Mouse (Mus musculus) G1E (cell line): ENCODE measurements at regions not wholly inside any gene's neighbourhood (a gene's known extent, or its start where the extent isn't known, plus 50 kb on each side); places are given as distances from the start of the nearest gene placed in this dataset.

Experiments
- ATAC-seq: 2 replicates; pipeline ENCODE4 v1.8.0; 2016; ENCODE audit warnings: mild to moderate bottlenecking; ENCODE audit not compliant: insufficient number of reproducible peaks, poor library complexity, low FRiP score, severe bottlenecking; ENCODE audit errors: extremely low read depth
- DNase-seq: peaks from one replicate; pipeline ENCODE4 v3.0.0; 2012; ENCODE audit warnings: low spot score
- H3K27me3 ChIP-seq: 2 replicates; pipeline ENCODE4 v1.6.1; 2012; ENCODE audit warnings: mild to moderate bottlenecking, low read length, inconsistent platforms; ENCODE audit not compliant: insufficient read depth
- H3K36me3 ChIP-seq: replicated peaks from 2 replicates; pipeline ENCODE3; 2012; ENCODE audit warnings: mild to moderate bottlenecking, inconsistent platforms
- H3K4me1 ChIP-seq: 2 replicates; pipeline ENCODE4 v1.6.1; 2012; ENCODE audit warnings: low read depth, low read length, inconsistent platforms, mixed read lengths; ENCODE audit not compliant: insufficient read depth
- H3K4me3 ChIP-seq: 2 replicates; pipeline ENCODE4 v1.5.1; 2012; ENCODE audit warnings: low read depth, mild to moderate bottlenecking, inconsistent platforms, low read length, moderate library complexity, mixed read lengths
- H3K9me3 ChIP-seq: replicated peaks from 2 replicates; pipeline ENCODE4 v1.6.1; 2012; ENCODE audit warnings: inconsistent platforms
- CTCF ChIP-seq: IDR thresholded peaks from 2 replicates; pipeline ENCODE4 v1.5.1; 2012; ENCODE audit warnings: low read depth, low read length, inconsistent platforms, mixed read lengths
- GATA1 ChIP-seq: IDR thresholded peaks from 2 replicates; pipeline ENCODE4 v1.6.1; 2012; ENCODE audit warnings: borderline replicate concordance, low read length, inconsistent platforms, mixed read lengths
- GATA2 ChIP-seq: IDR thresholded peaks from 2 replicates; pipeline ENCODE4 v1.6.1; 2012; ENCODE audit warnings: low read depth, low read length, inconsistent platforms, borderline replicate concordance
- POLR2AphosphoS5 ChIP-seq: IDR thresholded peaks from 2 replicates; pipeline ENCODE4 v1.6.1; 2012; ENCODE audit warnings: low read depth, low read length, inconsistent platforms; ENCODE audit not compliant: insufficient replicate concordance
- TAL1 ChIP-seq: conservative IDR thresholded peaks from 2 replicates; pipeline ENCODE4 v1.6.1; 2012; ENCODE audit warnings: low read depth, low read length, inconsistent platforms, mixed read lengths

GRCm38 (mm10) chr9:79287849-79288248, 430.8 kb downstream of the Col12a1 start:
- TF ChIP-seq GATA1 = no peak
- no peak for TF ChIP-seq POLR2AphosphoS5
- no peak for TF ChIP-seq CTCF
- Histone ChIP-seq H3K4me1 (no peaks in the 10 kb centered on the region), H3K9me3 (no peaks in the 10 kb centered on the region), H3K27me3 (no peaks in the 10 kb centered on the region), H3K4me3 (no peak overlapping the region), H3K36me3 (no peaks in the 10 kb centered on the region)
- ATAC-seq (no peak), DNase-seq (no peak)

- DNase-seq = no peak
- Histone ChIP-seq H3K27me3 (no peaks in the 10 kb centered on the region), H3K4me3 (no peak overlapping the region), H3K4me1 (no peaks in the 10 kb centered on the region), H3K36me3 (no peaks in the 10 kb centered on the region), H3K9me3 (no peaks in the 10 kb centered on the region)
- TF ChIP-seq POLR2AphosphoS5 (no peak), GATA2 (no peak), TAL1 (no peak), CTCF (no peak), GATA1 (no peak)
- ATAC-seq = no peak
These were observed 423.3 kb downstream of the Col12a1 start for GRCm38 (mm10) chr9:79295306-79295705.

GRCm38 (mm10) chr9:79301580-79301979, 417.1 kb downstream of the Col12a1 start:
- no peaks in the 10 kb centered on the region for H3K9me3 ChIP-seq
- TF ChIP-seq TAL1 (no peak), GATA1 (no peak), GATA2 (no peak), POLR2AphosphoS5 (no peak), CTCF (no peak)
- H3K4me3 ChIP-seq = no peak overlapping the region
- no peaks in the 10 kb centered on the region for H3K36me3 ChIP-seq
- H3K4me1 ChIP-seq = no peaks in the 10 kb centered on the region
- no peaks in the 10 kb centered on the region for H3K27me3 ChIP-seq
- ATAC-seq (no peak), DNase-seq (no peak)

- no peaks in the 10 kb centered on the region for H3K4me1 ChIP-seq
- H3K36me3 ChIP-seq = no peaks in the 10 kb centered on the region
- DNase-seq = no peak
- no peak overlapping the region for H3K4me3 ChIP-seq
- TF ChIP-seq POLR2AphosphoS5 (no peak), GATA1 (no peak), TAL1 (no peak), CTCF (no peak), GATA2 (no peak)
- H3K27me3 ChIP-seq = no peaks in the 10 kb centered on the region
- ATAC-seq = no peak
- H3K9me3 ChIP-seq = no peaks in the 10 kb centered on the region
These were observed 408.0 kb downstream of the Col12a1 start for GRCm38 (mm10) chr9:79310591-79310990.

GRCm38 (mm10) chr9:79317411-79317810, 401.2 kb downstream of the Col12a1 start:
- TF ChIP-seq GATA2 (no peak), CTCF (no peak), TAL1 (no peak), GATA1 (no peak), POLR2AphosphoS5 (no peak)
- H3K27me3 ChIP-seq = no peaks in the 10 kb centered on the region
- no peak for ATAC-seq
- H3K4me1 ChIP-seq = no peaks in the 10 kb centered on the region
- DNase-seq = no peak
- H3K4me3 ChIP-seq = no peak overlapping the region
- H3K36me3 ChIP-seq = no peaks in the 10 kb centered on the region
- H3K9me3 ChIP-seq = no peaks in the 10 kb centered on the region

- no peaks in the 10 kb centered on the region for H3K9me3 ChIP-seq
- no peak for ATAC-seq
- no peaks in the 10 kb centered on the region for H3K27me3 ChIP-seq
- no peaks in the 10 kb centered on the region for H3K4me1 ChIP-seq
- no peaks in the 10 kb centered on the region for H3K36me3 ChIP-seq
- no peak for DNase-seq
- no peak overlapping the region for H3K4me3 ChIP-seq
- TF ChIP-seq TAL1 = no peak
- TF ChIP-seq GATA1 = no peak
- no peak for TF ChIP-seq CTCF
These were observed 372.1 kb downstream of the Col12a1 start for GRCm38 (mm10) chr9:79346371-79347096.
